Mouse (Mus musculus) stomach, embryonic 14.5 days (tissue): ENCODE results near the gene Sec24b. TPM values are rescaled to one million over a fixed set of nuclear protein-coding genes. Genes with fewer than 3 reads are reported as not detected.

Experiments
- ATAC-seq: fragments of 200-750 bp; cut with Nextera tagmentation; 2 replicates; pipeline ENCODE4 v1.8.0; 2017; ENCODE audit warnings: low read depth, moderate TSS enrichment; ENCODE audit not compliant: insufficient number of reproducible peaks, insufficient read depth, low FRiP score
- H3K27ac ChIP-seq: fragments of 300-500 bp; sonication (generic); 2 replicates; pipeline ENCODE4 v1.5.1; 2014; ENCODE audit warnings: mild to moderate bottlenecking, low read length, moderate library complexity, mixed read lengths
- H3K27me3 ChIP-seq: fragments of 300-500 bp; sonication (generic); 2 replicates; pipeline ENCODE4 v1.6.1; 2014; ENCODE audit warnings: low read length, control low read depth, mixed read lengths; ENCODE audit not compliant: control insufficient read depth, insufficient read depth
- H3K36me3 ChIP-seq: fragments of 300-500 bp; sonication (generic); 2 replicates; pipeline ENCODE4 v1.6.1; 2014; ENCODE audit warnings: mild to moderate bottlenecking, control low read depth, low read length, moderate library complexity, mixed read lengths; ENCODE audit not compliant: control insufficient read depth, insufficient read depth
- H3K4me1 ChIP-seq: fragments of 300-500 bp; sonication (generic); 2 replicates; pipeline ENCODE4 v1.6.1; 2014; ENCODE audit warnings: low read length, control low read depth, mixed read lengths; ENCODE audit not compliant: control insufficient read depth, insufficient read depth
- H3K4me2 ChIP-seq: fragments of 300-500 bp; sonication (generic); replicated peaks from 2 replicates; pipeline ENCODE4 v1.6.1; 2014; ENCODE audit warnings: low read depth, low read length, control low read depth
- H3K4me3 ChIP-seq: fragments of 300-500 bp; sonication (generic); 2 replicates; pipeline ENCODE4 v1.5.1; 2014; ENCODE audit warnings: low read depth, low read length, control low read depth
- H3K9ac ChIP-seq: fragments of 300-500 bp; sonication (generic); replicated peaks from 2 replicates; pipeline ENCODE4 v1.6.1; 2014; ENCODE audit warnings: low read depth, mild to moderate bottlenecking, control low read depth, low read length, moderate library complexity, mixed read lengths
- H3K9me3 ChIP-seq: fragments of 300-500 bp; sonication (generic); 2 replicates; pipeline ENCODE4 v1.6.1; 2016; ENCODE audit warnings: low read depth, low read length, control low read depth; ENCODE audit not compliant: control insufficient read depth
- WGBS: fragments of 180-500 bp; shearing (Covaris S2); extraction: QIAGEN DNeasy Blood & Tissue Kit; methylation state at CpG from one replicate; pipeline ENCODE4 v1.1.7; 2014; 5-methylcytosine and 5-hydroxymethylcytosine counted together
- polyA plus RNA-seq: library from polyadenylated mRNA; unstranded; fragments of >200 nt; fragmentation: Nextera tagmentation; extraction: Ambion mirVana; gene quantifications from 2 replicates; pipeline ENCODE4 v1.2.1, GENCODE M21; 2014

Gene Sec24b
- polyA plus RNA-seq, 1 experiment from 2014 or later = 37.1 TPM

DNA sequence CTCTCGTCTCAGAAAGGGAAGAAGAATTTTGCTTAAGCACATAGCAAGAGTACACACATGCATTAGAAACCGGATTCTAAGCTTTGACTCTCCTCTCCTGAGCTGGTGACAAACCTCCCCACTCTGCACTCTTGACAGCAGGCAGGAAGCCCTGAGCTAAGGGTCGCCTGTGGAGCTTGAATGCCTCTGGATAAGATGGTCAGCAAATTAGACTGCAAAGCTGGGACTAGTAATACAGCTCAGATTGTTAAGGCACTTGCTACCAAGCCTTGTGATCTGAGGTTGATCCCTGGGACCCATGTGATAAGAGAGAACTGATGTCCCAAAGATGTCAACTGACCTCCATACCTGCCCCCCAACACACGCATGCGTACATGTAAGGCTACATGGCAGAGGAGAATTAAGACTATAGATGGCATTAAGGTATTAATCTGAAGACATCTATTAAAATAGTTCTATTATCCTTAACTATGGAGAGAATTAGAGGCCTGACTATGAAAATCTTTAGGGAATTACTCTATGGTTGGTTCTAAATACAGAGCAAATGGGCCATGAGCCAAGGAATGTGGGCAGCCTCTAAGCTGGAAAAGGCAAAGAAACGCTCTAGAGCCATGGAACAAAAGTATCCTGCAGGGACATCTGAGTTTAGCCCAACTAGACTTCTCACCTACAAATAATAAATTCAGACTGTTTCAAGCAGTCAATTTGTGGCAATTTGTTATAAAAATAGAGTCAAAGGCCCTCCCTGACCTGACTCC lies 8.6 kb downstream of the Sec24b start:
- 69% methylated on average over 6 of the region's 6 CpGs for WGBS
- Histone ChIP-seq H3K4me3 (no peak overlapping the region), H3K27me3 (no peaks in the 10 kb centered on the region), H3K27ac (no peak overlapping the region), H3K4me2 (no peak overlapping the region), H3K4me1 (peaks cover 18% of the 10 kb centered on the region; the same call in 1 of the 2 replicates), H3K9ac (no peak overlapping the region), H3K36me3 (no peaks in the 10 kb centered on the region), H3K9me3 (no peaks in the 10 kb centered on the region)
- no peak for ATAC-seq

DNA sequence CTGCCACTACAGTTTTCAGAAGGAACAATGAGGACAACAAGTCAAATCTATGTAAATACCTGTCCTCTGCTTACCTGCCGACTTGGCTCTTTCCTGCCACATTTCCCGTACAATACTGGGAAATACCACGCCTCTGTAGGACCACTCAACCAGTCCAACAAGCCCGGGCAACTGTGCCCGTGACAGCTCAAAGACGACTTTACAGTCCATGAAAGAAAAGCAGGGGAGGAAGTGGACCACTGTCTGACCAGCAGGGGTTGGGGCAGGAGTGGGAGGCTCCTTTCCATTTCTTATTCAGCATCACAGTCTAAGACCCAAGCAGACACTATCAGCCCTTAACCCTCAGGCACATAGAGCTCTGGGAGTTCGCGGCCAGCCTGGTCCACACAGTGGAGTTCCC lies 9.2 kb downstream of the Sec24b start:
- H3K9me3 ChIP-seq = no peaks in the 10 kb centered on the region
- 78% methylated on average over 8 of the region's 8 CpGs for WGBS
- H3K4me3 ChIP-seq = no peak overlapping the region
- no peak overlapping the region for H3K27ac ChIP-seq
- ATAC-seq = no peak
- no peak overlapping the region for H3K4me2 ChIP-seq
- H3K9ac ChIP-seq = no peak overlapping the region
- no peaks in the 10 kb centered on the region for H3K27me3 ChIP-seq
- H3K4me1 ChIP-seq = peaks cover 18% of the 10 kb centered on the region; the same call in 1 of the 2 replicates
- no peaks in the 10 kb centered on the region for H3K36me3 ChIP-seq

DNA sequence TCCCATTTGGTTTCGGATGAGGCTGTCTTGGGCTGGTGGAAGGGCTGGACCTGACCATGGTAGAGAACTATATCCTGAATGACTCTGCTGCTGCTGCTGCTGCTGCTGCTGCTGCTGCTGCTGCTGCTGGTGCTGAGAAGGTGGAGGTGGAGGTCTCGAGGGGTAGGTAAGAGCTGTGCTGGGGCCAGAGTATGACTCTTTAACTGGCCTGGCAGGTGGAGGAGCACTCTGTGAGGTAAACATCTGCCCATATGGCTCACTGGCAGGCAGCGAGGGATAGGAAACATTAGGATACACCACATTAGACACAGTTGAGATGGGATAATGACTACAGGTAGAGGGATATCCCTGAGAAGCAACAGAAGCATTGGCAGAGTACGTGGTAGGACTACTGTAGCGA lies 20.6 kb downstream of the Sec24b start:
- peaks cover 5% of the 10 kb centered on the region; the same call in 1 of the 2 replicates for H3K9me3 ChIP-seq
- H3K4me2 ChIP-seq = no peak overlapping the region
- H3K36me3 ChIP-seq = peaks cover 29% of the 10 kb centered on the region
- 95% methylated on average over 5 of the region's 5 CpGs for WGBS
- H3K9ac ChIP-seq = no peak overlapping the region
- H3K4me3 ChIP-seq = no peak overlapping the region
- no peak overlapping the region for H3K27ac ChIP-seq
- H3K4me1 ChIP-seq = no peaks in the 10 kb centered on the region
- no peak for ATAC-seq
- H3K27me3 ChIP-seq = no peaks in the 10 kb centered on the region

DNA sequence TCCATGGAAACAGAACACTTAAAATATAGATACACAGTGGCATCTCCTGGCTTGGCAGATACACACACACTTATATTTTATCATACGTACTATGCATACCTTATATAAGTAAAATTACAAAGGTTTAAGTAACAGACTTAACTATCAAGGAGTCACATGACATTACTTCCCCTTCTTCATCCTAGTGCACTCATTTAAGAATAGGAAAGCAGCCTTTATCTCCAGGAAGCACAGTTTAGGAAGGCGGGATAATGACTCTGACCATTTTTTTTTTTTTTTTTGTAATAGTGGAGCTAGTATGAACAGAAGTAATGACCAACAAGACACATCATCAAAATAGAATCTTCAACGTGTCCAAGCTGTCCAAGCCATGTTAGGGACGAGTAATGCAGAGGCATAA lies 21.3 kb downstream of the Sec24b start:
- Histone ChIP-seq H3K9me3 (peaks cover 5% of the 10 kb centered on the region; the same call in 1 of the 2 replicates), H3K4me2 (no peak overlapping the region), H3K27me3 (no peaks in the 10 kb centered on the region), H3K36me3 (peaks cover 29% of the 10 kb centered on the region), H3K4me3 (no peak overlapping the region), H3K9ac (no peak overlapping the region), H3K4me1 (no peaks in the 10 kb centered on the region), H3K27ac (no peak overlapping the region)
- ATAC-seq = no peak
- WGBS = 85% methylated on average over 4 of the region's 4 CpGs

DNA sequence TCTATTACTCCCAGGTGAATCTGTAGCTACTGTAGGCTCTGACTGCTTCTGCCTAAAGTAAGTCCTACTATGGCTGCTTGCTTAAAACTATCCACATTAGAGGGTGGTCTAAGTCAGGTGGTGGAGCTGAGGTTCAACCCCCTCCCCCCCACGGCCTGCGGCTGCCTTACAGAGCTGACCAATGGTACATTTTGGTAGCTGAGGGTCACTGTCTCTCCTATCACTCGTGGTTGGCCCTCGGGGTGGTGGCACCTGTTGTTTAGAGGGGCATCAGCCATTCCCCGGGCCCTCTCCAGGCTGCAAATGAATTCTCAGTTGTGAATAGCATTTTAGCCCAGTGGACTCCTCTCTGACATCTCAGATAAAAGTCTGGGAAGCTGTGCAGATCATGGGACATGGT lies 32.6 kb downstream of the Sec24b start:
- H3K9me3 ChIP-seq = no peaks in the 10 kb centered on the region
- 96% methylated on average over 5 of the region's 5 CpGs for WGBS
- H3K4me1 ChIP-seq = no peaks in the 10 kb centered on the region
- H3K9ac ChIP-seq = no peak overlapping the region
- H3K4me2 ChIP-seq = no peak overlapping the region
- H3K4me3 ChIP-seq = no peak overlapping the region
- no peak for ATAC-seq
- H3K27me3 ChIP-seq = no peaks in the 10 kb centered on the region
- peaks cover 52% of the 10 kb centered on the region for H3K36me3 ChIP-seq
- no peak overlapping the region for H3K27ac ChIP-seq

DNA sequence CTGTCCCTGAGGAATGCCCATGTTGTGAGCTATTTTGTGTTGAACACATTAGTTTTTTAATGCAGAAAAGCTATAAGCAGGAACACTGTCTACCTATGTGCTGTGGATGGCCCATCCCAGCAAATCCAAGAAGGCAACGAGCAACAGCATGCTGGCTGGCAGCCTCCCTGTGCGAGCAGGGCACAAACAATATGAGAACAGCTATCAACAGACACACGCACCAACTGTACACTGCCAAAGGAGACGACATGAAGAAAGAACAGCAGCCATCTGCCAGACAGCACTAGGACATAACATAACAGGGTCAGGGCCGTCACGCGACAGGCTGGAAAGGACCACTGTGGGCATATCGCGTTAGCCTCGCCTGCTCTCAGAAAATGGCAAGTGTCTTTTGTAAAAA lies 35.2 kb downstream of the Sec24b start:
- H3K4me1 ChIP-seq = no peaks in the 10 kb centered on the region
- peaks cover 50% of the 10 kb centered on the region for H3K36me3 ChIP-seq
- 86% methylated on average over 10 of the region's 10 CpGs for WGBS

DNA sequence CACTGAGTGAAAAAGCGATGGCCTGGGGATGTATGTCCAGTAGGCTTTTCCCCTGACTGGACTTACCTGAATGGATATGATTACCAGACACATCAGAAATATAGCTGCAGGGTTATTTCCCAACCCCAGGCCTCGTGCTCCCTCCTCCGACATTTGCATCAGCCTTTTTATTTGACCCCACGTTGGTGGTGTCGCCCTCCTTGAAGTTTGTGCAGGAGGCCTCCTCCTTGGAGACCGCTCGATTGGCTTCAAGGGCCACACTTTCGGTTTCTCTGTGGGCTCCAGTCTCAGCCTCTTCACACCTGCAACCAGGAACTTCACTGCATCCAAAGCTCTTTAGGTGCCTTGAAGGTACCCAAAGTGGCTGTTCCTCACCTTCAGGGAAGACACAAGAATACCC lies 35.8 kb downstream of the Sec24b start:
- H3K9me3 ChIP-seq = no peaks in the 10 kb centered on the region
- H3K4me3 ChIP-seq = no peak overlapping the region
- WGBS = 93% methylated on average over 8 of the region's 8 CpGs
- no peak overlapping the region for H3K27ac ChIP-seq
- no peak overlapping the region for H3K9ac ChIP-seq
- H3K27me3 ChIP-seq = no peaks in the 10 kb centered on the region
- ATAC-seq = no peak
- H3K36me3 ChIP-seq = peaks cover 49% of the 10 kb centered on the region
- no peaks in the 10 kb centered on the region for H3K4me1 ChIP-seq
- H3K4me2 ChIP-seq = no peak overlapping the region

More for the DNA sequence above, 35.2 kb downstream of the Sec24b start:
- Histone ChIP-seq H3K27me3 (no peaks in the 10 kb centered on the region), H3K9me3 (no peaks in the 10 kb centered on the region), H3K9ac (no peak overlapping the region), H3K4me3 (no peak overlapping the region), H3K27ac (no peak overlapping the region), H3K4me2 (no peak overlapping the region)
- no peak for ATAC-seq

DNA sequence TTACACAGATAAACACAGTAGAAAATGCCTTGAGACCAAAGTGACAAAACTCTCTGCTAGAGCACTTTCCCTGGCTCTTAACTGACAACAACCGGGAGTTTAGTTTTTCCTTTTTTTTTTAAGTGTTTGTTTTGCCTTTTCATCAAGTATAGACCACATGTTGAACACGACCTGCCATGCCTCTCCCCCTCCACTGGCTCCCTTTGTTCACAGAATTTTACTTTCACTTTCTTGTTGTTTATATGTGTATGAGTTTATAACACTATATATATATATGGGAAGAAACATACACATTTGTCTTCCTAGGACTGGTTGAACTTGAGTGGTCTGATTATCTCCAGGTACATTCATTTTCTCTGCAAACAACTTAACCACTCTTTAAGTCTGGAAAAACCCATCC lies 48.4 kb downstream of the Sec24b start:
- H3K4me1 ChIP-seq = no peaks in the 10 kb centered on the region
- no peak overlapping the region for H3K4me2 ChIP-seq
- no peaks in the 10 kb centered on the region for H3K27me3 ChIP-seq
- peaks cover 30% of the 10 kb centered on the region for H3K36me3 ChIP-seq
- no peak for ATAC-seq
- H3K9ac ChIP-seq = no peak overlapping the region
- WGBS = 72% methylated on average over 2 of the region's 2 CpGs
- H3K27ac ChIP-seq = no peak overlapping the region
- H3K4me3 ChIP-seq = no peak overlapping the region
- H3K9me3 ChIP-seq = no peaks in the 10 kb centered on the region

DNA sequence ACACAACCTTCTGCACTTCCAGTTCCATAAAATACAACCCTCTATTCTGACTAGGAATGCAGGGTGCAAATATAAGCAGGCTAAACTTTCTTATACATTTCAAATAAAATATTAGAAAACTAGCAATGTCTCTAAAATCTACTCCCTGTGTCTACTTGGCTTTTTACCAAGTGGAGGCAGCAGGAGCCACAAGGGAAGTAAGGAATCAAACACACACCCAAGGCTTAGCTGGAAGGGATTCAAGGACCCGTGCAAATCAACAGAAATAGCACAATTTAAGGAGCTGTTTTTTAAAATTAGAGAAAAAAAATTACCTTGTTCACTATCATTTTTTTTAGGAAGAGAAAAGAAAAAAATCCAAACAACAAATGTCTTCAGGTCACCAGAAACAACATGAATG lies 50.1 kb downstream of the Sec24b start:
- no peak overlapping the region for H3K9ac ChIP-seq
- no peak overlapping the region for H3K4me2 ChIP-seq
- peaks cover 44% of the 10 kb centered on the region for H3K36me3 ChIP-seq
- no peak overlapping the region for H3K4me3 ChIP-seq
- WGBS = 87% methylated on average over 1 of the region's 1 CpGs
- no peaks in the 10 kb centered on the region for H3K27me3 ChIP-seq
- ATAC-seq = no peak
- H3K9me3 ChIP-seq = no peaks in the 10 kb centered on the region
- no peak overlapping the region for H3K27ac ChIP-seq
- no peaks in the 10 kb centered on the region for H3K4me1 ChIP-seq
